Mouse (Mus musculus): Measurements from ENCODE around the gene Atp5j.

DNA sequence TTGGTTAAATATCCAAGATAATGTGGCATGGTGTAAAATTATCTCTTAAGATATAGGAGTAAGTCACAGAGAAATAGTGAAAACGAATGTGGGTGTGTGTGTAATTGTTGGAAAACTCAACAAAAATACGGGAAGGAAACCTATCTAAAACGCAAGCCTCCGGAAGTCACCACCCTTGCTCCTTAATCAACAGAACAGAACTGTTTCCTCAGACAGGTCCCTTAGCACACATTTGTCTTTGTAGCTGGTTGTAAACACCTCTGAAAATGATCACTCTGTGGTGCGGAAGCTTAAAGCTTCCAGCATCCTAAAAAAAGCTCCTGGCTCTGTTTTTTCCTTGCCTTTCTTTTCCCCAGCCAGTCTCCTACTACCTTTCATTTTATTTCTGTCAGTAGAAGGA is 30.6 kb downstream of the Atp5j start:
- no peak for TF ChIP-seq EP300 (IDR thresholded peaks at IDR 0.05; ENCODE audit: insufficient read depth, low read depth, low read length)
- no peak for TF ChIP-seq CTCF (IDR thresholded peaks at IDR 0.05)
